Mouse (Mus musculus): Measurements from ENCODE around the gene Hip1r.

The Hip1r gene

DNA sequence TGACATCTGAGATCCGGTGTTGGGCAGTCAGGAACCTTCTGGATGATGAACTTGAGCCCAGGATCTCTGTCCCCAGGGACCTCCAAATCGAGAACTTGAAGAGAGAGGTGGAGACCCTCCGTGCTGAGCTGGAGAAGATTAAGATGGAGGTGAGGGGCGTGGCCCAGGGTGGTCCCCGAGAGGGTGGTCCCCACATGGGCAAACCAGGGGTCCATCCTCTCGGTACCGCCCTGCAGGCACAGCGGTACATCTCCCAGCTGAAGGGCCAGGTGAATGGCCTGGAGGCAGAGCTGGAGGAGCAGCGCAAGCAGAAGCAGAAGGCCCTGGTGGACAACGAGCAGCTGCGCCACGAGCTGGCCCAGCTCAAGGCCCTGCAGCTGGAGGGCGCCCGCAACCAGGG is 23.3 kb downstream of the Hip1r start:
- DNase-seq (ENCODE audit: low read depth): no peak

DNA sequence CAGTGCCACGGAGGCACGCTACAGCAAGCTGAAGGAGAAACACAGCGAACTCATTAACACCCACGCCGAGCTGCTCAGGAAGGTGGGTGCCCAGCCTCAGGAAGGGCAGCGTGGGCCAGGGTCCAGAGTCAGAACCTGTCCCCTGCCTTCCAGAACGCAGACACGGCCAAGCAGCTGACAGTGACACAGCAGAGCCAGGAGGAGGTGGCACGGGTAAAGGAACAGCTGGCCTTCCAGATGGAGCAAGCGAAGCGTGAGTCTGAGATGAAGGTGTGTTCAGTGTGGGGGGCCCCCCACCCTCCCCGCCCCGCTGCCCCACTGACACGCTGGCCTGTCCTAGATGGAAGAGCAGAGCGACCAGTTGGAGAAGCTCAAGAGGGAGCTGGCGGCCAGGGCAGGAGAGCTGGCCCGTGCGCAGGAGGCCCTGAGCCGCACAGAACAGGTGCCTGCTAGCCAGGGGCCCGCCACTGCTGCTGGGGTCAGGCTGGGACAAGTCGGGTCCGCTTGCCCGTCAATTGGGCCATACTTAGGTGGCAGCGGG is 23.9 kb downstream of the Hip1r start:
- DNase-seq (ENCODE audit: low read depth): no peak

DNA sequence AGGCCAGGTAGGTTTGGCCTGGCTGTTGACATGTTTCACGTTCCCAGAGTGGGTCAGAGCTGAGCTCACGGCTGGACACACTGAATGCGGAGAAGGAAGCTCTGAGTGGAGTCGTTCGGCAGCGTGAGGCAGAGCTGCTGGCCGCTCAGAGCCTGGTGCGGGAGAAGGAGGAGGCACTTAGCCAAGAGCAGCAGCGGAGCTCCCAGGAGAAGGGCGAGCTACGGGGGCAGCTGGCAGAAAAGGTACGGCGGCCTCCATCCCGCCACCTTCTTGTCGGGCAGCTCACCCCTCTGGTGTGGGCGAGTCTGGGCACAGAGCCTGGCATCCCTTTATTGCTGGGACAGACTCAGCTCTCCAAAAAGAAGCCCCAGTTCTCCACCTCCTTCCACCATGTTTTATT is 24.4 kb downstream of the Hip1r start:
- no peak for DNase-seq (ENCODE audit: low read depth)

DNA sequence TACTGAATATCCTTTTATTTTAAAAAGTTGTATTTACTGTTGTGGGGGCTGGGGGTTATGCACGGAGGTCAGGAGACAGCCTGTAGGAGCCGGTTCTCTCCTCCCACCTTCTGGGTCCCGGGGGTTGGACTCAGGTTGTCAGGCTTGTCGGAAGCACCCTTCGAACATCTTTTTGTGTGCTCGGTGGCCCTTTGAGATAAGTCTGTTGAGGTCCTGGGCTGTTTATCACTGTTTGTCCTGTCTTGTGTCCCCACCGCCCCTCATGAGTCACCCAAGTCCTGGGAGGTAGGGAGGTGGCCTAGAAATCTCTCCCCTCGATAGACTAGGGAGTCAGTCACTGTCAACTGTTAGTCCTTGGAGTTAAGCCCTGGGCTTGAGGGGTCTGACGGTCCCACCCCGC is 24.9 kb downstream of the Hip1r start:
- DNase-seq (ENCODE audit: low read depth): no peak

DNA sequence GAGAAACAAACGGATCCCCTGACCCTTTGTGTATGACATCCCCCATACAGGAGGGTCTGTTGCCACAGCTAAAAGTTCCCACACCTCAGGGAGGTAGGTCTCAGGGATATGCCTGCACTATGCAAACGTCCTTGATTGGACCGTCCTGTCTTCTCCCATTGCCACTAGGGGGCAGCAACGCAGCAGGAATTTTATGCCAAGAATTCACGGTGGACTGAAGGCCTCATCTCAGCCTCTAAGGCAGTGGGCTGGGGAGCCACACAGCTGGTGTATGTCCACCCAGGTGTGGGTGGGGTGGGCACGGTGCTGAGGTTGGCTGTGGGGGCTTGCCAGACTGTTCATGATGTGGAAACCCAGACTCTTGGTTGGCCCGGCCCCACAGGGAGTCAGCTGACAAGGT is 27.4 kb downstream of the Hip1r start:
- DNase-seq (ENCODE audit: low read depth): peak; percentile 95

DNA sequence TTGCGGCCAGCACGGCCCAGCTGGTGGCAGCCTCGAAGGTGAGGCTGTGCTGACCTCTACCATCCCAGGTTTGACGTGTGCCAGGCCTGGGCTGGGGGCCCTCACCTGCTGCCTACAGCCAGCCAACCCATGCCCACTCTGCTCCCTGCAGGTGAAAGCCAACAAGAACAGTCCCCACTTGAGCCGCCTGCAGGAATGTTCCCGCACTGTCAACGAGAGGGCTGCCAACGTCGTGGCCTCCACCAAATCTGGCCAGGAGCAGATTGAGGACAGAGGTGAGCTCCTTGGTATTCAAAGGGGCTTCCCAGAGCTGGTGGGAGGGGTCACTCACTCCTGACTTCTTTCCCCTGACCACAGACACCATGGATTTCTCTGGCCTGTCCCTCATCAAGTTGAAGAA is 27.8 kb downstream of the Hip1r start:
- DNase-seq (ENCODE audit: low read depth): no peak

DNA sequence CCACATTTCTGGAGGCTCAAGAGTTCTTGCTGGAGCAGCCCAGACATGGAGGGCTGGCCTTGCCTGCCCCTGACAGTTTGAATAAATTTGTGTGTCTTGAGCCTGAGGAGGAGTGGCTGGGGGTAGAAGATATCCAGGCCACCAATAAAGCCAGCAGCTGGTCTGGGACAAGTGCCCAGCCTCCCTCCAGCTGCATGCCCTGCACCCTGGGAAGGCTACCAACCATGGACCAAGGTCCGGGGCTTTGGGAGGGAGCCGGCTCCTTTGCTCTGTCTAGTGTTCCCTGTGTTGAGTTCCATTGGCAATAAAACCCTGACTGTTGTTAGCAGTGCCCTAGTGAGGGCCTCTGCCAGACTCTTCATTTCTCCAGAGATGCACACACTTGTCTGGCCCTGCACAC is 29.4 kb downstream of the Hip1r start:
- DNase-seq (ENCODE audit: low read depth): peak; percentile 30

DNA sequence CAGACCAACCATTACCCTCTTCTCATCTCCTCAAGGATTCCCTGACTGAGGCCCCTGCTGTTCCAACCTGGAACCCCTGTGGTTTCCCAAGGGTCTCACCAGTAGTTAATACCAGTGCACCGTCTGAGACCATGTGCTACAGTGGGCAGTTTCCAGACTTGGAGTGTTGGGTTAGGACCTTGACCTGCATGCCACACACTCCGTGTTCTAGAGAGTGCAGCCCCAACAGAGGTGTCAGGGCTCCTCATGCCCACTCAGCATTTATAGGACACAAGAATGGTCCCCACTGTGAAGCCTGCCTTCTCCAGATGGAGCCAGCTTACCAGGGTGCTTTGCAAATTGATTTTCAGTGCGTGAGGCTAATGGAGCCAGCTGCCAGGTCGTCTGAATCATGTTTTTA is 29.9 kb downstream of the Hip1r start:
- no peak for DNase-seq (ENCODE audit: low read depth)

DNA sequence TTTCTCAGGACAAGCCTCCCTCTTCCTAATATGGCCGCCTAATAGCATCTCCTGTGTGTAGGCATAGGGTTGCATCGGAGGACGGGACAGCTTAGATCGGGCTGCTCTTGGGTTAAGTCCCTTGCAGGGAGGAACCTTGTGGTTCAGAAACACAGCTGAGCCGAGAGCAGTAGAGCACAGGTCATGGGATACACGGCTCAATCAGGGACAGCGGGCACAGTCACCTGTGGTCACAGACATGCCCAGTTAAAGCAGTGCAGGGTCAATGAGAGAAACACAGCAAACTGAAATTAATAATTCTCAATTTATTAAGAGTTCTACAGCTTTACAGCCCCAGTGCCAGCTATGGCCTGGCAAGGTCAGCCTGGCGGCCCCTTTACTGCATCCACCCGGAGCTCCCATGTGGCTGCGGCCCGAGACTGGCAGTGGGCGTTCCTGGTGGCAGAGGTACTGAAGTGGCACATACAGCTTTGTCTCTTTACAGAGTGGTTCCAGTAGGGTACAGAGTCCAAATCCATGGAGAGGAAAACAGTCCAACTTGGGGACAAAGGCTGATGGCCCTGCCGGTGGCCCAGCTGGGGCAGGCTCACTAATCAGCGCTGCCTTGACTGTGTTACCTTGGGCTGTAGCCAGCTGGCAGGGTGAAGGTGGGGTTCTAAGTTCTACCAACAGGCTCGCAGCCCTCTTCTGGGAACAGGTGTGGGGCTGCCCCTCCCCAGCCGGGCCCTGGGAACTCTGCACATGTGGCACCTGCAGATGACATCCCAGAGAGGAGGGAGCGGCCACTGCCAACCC is 31.1 kb downstream of the Hip1r start:
- DNase-seq (ENCODE audit: low read depth): no peak

DNA sequence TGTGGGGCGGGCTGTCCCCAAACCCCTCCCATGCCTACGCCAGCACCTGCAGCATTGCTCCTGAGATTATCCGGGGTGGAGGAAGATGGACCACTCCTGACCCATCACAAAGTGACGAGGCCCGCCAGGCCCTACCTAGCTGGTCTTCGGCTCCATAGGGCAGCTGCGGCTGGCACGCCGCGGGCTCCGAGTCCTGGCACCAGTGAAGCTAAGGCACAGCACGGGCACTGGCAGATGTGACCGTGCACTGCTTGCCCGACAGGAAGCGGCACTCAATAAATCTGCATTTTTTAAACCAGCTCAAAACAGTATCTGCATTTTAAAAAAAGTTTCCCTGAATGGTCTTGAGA is 31.7 kb downstream of the Hip1r start:
- no peak for DNase-seq (ENCODE audit: low read depth)

DNA sequence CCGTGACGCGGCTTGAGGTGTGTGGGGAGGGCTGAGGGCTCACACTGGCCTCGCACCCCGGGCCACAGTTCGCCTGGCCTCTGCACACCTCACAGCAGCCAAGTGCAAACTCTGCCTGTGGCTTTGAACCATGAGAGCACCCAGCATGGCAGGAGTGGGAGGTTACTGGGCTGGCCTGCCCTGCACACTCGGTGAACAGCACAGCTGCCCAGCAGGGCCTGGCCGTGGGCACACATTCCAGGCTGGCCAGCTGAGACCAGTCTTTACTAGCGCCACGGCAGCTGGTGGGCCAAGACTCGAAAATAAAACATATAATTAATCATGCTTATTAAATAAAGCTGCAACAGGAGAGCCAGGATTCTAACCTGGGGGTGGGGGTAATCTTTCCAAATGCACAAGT is 32.2 kb downstream of the Hip1r start:
- DNase-seq (ENCODE audit: low read depth): no peak

DNA sequence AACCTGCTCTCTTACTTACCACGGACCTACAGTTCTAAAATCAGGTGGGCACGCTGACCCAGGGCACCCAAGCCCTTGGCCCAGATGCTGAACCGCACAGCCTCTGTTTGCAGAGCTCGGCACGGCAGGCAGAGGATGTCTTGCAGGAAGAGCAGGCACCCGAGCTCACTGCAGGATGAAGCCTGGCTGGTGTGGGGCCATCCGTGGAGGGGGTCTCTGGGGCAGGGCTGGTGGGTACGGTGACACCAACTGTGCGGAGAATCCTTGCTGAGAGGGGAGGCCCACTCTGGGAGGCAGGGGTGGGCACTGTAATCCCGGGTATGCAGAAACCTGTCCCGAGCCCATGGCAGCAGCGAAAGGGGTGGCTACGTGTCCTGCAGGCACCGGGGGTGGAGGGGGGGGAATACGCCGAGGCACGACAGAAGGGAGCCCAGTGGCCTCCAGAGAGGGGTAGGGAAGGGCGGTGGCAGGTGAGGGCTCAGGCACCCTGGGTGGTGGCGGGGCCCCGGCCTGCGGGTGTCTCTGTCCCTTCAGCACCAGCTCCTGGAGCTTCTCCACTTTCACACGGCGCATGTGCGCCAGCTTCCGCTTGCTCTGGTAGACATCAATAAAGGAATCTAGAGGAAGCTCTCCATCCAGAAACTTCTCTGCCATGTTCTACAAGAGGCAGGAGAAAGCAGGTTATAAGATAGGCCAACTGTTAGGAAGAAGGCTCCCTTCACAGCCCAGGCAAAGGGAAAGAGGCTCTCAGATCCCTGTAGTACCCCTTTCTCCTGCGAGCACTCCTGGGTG is 32.9 kb downstream of the Hip1r start:
- peak; percentile 57 for DNase-seq (ENCODE audit: low read depth)

DNA sequence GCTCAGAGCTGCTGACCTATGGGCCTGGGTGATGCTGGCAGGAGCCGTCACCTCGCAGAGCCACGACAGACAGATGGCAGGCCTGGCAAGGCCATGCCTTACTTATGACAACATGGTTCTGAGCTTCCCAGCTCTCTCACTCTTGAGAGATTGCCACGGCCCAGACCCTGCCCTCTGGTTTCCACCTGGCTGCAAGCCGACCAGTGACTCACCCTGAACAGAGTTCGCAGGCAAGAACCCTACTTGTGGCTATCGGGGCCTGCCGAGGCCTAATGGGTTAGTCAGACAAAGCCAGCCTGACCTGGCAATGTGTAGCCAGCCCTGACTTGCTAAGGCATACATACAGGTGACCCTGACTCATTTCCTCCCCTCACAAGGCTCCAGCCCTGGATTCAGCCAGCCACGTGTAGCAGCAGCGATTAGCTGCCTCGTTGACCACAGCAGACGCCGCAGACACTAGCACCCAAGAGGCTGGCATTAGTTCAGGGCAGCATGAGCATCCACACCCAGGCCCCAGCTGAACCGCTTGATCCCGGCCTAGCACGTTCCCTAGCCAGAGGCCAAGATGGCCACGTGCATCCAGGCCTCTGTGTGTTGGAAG is 33.6 kb downstream of the Hip1r start:
- peak; percentile 96 for DNase-seq (ENCODE audit: low read depth)

DNA sequence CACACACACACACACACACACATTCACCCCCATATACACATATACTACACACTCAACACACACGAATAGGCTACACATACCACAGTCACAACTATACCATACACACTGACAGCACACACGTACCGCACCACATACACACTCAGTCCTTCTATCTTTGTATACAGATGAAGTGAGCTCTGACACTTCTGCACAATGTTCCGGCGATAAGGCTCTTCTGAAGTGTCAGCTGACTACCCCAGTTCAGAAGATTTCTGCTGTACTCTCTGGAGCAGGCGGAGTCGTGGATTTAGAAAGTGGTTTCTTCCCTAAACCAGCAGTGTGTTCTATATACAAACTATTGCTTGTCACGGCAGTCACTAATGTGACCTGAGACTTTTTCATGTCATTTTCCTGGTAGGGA is 36.6 kb downstream of the Hip1r start:
- no peak for DNase-seq (ENCODE audit: low read depth)

DNA sequence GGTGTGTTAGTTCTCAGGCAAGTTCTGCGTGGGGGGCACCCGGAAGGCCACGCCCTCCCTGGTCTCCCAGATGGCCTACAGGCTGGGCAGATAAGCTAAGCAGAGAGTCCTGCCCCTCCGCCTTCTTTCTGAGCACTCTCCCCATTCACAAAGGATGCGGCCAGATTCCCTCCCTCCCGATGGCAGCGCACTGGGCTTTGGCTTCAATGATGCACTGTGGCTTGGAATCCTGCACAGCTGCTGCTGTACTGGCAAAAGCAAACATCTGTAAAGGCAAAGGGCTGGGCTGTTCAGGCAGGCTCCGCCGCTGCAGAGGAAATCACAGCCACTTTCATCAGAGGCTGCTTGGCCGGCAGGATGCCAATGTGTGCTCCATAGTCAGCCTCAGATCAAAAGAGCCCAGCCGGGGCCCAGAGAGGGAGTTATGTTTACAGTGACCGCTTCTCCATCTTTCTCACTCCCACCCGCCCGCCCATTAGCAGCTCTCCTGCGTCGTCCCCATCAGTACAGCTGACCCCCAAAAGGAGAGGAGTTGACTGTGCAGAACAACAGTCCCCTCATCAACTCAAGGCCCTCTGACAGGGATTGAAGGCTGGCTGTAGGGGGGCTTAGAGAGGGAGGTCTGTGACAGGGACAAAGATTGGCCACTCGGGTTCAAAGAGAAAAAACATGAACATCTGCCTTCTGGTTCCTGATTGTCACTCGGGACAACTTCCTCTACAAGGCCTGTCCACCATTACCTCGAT is 37.7 kb downstream of the Hip1r start:
- DNase-seq (ENCODE audit: low read depth): peak; percentile 63

DNA sequence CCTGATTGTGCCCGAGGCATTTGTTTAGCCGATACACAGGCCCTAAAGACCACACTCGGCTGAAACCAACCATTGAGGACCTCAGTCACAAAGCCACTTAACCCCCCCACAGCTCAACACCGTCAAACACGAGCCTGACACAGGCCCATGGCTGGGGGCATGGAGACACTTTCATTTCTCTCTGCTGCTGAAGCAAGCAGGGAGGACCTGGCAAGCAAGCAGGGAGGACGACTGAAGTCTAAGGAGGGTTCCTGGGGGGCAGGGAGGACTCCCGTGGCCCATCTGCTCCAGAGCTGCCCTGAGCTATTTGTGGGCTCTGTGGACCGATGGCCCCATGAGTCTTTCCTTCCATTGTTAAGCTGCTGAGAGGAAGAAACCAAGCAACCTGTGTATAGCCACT is 38.5 kb downstream of the Hip1r start:
- no peak for DNase-seq (ENCODE audit: low read depth)

DNA sequence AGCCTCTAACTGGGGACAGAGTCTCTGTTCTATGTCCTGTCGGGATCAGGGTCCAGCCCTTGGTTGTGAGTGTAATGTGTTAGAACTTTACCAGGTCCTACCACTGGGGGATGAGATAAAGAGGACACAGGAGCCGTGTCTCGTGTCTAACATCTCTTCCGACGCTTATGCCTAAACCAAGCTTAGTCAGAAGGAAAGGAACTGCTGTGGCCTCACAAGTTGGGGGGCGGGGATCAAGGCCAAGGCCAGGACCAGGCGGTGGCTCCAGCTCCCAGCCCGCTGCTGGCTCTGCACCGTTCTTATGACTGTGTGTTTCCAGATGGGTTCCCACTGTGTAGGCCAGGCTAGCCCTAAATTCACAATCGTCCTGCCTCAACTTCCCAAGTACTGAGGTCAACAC is 39.5 kb downstream of the Hip1r start:
- no peak for DNase-seq (ENCODE audit: low read depth)

DNA sequence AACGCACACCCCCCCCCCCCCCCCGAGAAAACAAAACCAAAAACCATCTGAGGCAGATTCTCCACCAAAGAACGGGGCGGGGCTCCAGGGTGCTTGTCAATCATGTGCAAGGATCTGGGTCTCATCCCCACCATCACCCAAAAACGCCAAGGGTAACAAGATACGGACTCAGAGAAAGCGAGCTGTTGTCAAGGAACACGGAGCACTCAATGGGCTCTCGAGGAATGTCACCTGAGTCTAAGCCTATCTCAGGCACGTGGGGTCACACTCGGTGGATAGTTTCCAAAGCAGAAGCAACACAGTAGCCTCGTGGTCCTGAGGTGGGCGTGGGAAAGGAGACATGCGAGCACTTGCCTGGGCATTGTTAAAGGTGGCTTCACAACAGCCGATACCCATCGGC is 40.3 kb downstream of the Hip1r start:
- DNase-seq (ENCODE audit: low read depth): no peak

DNA sequence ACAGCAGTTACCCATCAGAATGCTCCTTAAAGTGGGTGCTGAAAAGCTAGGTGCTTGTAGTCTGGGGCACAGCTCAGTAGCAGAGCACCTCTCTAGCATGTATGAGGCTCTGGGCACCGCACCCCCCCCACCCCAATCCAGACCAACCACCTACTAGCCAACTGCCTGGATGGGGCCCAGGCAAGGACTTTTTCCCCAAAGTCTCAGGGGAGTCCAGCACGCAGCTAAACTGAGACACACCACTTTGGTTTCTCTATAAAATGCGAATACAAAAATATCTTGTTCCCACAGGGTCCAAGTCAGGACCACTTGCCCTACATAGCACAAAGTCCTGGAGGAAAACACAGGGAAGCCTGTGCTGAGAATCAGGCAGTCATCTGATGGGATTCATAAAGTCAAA is 40.8 kb downstream of the Hip1r start:
- no peak for DNase-seq (ENCODE audit: low read depth)

DNA sequence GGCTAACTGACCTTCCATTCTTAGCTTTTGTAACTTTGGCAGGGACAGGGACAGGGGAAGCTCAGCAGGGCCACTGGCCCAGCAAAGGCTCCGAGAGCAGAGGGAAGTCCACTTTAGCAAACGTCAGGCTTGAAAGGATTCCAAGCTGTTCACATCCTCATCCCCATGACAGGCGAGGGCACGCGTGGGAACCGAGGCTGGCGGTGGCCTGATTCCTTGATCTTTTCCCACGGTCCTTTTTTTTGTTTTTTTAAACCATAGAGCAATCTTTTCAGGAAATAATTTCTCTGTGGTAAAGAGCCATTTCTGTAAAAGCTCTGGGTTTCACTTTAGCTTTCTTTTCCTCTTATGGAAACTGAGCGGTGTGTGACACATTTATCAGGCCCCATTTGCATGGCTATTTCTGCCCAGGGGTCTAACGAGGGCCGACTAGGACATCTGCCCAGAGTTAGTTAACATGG is 41.4 kb downstream of the Hip1r start:
- no peak for DNase-seq (ENCODE audit: low read depth)

DNA sequence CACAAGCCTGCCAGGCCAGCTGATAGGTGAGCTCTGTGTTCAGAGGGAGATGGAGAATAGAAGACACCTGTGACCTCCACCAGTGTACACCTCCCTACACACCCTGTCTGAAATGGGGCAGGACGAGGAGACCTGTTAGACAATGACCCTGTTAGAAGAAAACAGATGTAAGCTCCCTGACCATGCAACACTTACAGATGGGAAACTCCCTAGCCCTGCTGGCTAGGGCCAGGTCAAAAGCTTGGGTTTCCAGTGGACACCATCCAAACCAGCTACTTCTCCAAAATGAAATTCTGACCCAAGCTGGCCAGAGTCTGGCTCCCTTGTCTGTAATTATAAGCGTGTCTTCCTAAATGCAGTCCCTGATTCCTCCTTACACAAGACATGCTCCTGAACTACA is 42.3 kb downstream of the Hip1r start:
- DNase-seq (ENCODE audit: low read depth): peak; percentile 48

DNA sequence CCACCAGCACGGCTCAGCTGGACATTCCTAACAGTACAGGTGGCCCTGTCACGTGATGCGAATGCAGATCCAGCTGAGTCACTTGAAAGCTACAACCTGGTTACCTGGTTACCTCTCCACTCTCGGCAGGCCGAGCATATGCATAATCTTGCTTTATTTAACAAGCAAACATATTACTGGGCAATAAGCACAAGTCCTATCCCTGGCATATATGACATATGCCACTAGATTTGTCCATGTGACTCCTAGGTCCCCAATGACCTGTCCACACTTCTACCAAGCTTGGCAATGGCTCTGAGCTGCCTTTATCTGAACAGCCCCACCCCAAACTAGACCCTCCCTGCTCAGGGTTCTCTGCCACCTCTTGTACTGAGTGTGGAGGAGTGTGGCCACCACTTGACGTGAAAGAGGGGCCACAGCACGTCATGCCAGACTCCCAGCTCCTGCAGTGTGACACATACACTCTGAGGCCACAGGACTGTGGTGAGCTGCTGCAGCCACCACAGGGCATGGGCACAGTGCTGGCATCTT is 42.9 kb downstream of the Hip1r start:
- no peak for DNase-seq (ENCODE audit: low read depth)
